Mouse (Mus musculus) spleen, adult 2 months (tissue): ENCODE measurements at regions not wholly inside any gene's neighbourhood (a gene's known extent, or its start where the extent isn't known, plus 50 kb on each side); places are given as distances from the start of the nearest gene placed in this dataset.

ENCODE experiments used
- DNase-seq, 2 experiments: peaks; one replicate each; pipeline versions ENCODE4 v3.0.0 to v3.0.0-alpha.2; 2012 to 2021; ENCODE audit warnings: low spot score in 2 of 2, low read depth in 1 of 2
- H3K27ac ChIP-seq: fragments of 200-500 bp; 2 replicates; pipeline ENCODE4 v1.5.1; 2012; ENCODE audit warnings: low read length, inconsistent platforms; ENCODE audit not compliant: insufficient read depth
- H3K27me3 ChIP-seq: fragments of 200-500 bp; 2 replicates; pipeline ENCODE4 v1.6.1; 2012; ENCODE audit warnings: mild to moderate bottlenecking, moderate library complexity, low read length, inconsistent platforms; ENCODE audit not compliant: control insufficient read depth, insufficient read depth
- H3K36me3 ChIP-seq: fragments of 200-500 bp; 2 replicates; pipeline ENCODE4 v1.6.1; 2012; ENCODE audit warnings: mild to moderate bottlenecking, low read length, inconsistent platforms; ENCODE audit not compliant: control insufficient read depth, insufficient read depth
- H3K4me1 ChIP-seq: fragments of 200-500 bp; 2 replicates; pipeline ENCODE4 v1.6.1; 2011; ENCODE audit warnings: inconsistent platforms; ENCODE audit not compliant: control insufficient read depth, insufficient read depth, insufficient read length
- H3K4me3 ChIP-seq: fragments of 200-500 bp; 2 replicates; pipeline ENCODE4 v1.5.1; 2011; ENCODE audit warnings: mild to moderate bottlenecking, inconsistent platforms; ENCODE audit not compliant: insufficient read depth, insufficient read length; ENCODE audit errors: extremely low read depth
- CTCF ChIP-seq: fragments of 200-500 bp; IDR thresholded peaks from 2 replicates; pipeline ENCODE4 v1.5.1; 2011; ENCODE audit warnings: mild to moderate bottlenecking, inconsistent platforms; ENCODE audit not compliant: insufficient read depth, insufficient read length, insufficient replicate concordance; ENCODE audit errors: extremely low read depth
- POLR2A ChIP-seq: fragments of 200-500 bp; IDR thresholded peaks from 2 replicates; pipeline ENCODE4 v1.6.1; 2011; ENCODE audit warnings: low read depth, low read length, inconsistent platforms
- WGBS: fragments of 180-500 bp; shearing (Covaris S2); methylation state at CpG from one replicate; pipeline ENCODE4 v1.1.7; 2018; 5-methylcytosine and 5-hydroxymethylcytosine counted together

DNA sequence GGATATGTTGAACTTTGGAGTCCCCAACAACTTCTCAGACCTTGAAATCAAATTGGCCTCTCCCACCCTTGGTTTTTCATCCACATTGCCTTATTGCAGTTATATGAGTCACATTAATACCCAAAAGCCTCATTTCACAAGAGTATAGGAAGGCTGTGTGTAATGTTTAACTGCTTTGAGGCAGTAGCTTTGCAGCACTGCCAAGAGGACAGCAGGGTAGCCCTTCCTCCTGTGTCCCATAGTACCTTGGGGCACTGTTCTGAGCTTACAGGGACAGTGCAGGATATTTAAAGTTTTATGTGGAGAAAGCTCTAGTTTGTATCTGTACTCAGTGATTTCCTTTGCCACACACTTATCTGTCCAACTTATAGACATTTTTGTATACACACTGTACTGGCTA, 374.4 kb downstream of the Plk2 start:
- no peak overlapping the region for H3K4me3 ChIP-seq
- TF ChIP-seq CTCF (no peak), POLR2A (no peak)
- no peaks in the 10 kb centered on the region for H3K27me3 ChIP-seq
- no peak for DNase-seq
- no peaks in the 10 kb centered on the region for H3K36me3 ChIP-seq
- no peak overlapping the region for H3K27ac ChIP-seq
- no peaks in the 10 kb centered on the region for H3K4me1 ChIP-seq

- Histone ChIP-seq H3K27me3 (no peaks in the 10 kb centered on the region), H3K27ac (no peak overlapping the region), H3K4me1 (no peaks in the 10 kb centered on the region), H3K36me3 (no peaks in the 10 kb centered on the region), H3K4me3 (no peak overlapping the region)
- TF ChIP-seq CTCF: no peak
- no peak for TF ChIP-seq POLR2A
- DNase-seq: no peak
Measured at GRCm38 (mm10) chr13:110775251-110775650, 380.4 kb downstream of the Plk2 start.

GRCm38 (mm10) chr13:110784162-110784785, 389.4 kb downstream of the Plk2 start:
- 87% methylated on average over 12 of the region's 12 CpGs for WGBS

GRCm38 (mm10) chr13:110784822-110785221, 390.0 kb downstream of the Plk2 start:
- H3K27ac ChIP-seq: no peak overlapping the region
- no peaks in the 10 kb centered on the region for H3K36me3 ChIP-seq
- no peaks in the 10 kb centered on the region for H3K27me3 ChIP-seq
- no peak overlapping the region for H3K4me3 ChIP-seq
- 97% methylated on average over 5 of the region's 5 CpGs for WGBS
- TF ChIP-seq CTCF (no peak), POLR2A (no peak)
- DNase-seq: no peak
- no peaks in the 10 kb centered on the region for H3K4me1 ChIP-seq

More at GRCm38 (mm10) chr13:110784162-110784785, 389.4 kb downstream of the Plk2 start:
- H3K4me1 ChIP-seq: no peaks in the 10 kb centered on the region
- H3K27ac ChIP-seq: no peak overlapping the region
- TF ChIP-seq POLR2A (no peak), CTCF (no peak)
- H3K36me3 ChIP-seq: no peaks in the 10 kb centered on the region
- H3K27me3 ChIP-seq: no peaks in the 10 kb centered on the region
- no peak for DNase-seq
- no peak overlapping the region for H3K4me3 ChIP-seq

GRCm38 (mm10) chr13:110798313-110798712, 403.5 kb downstream of the Plk2 start:
- H3K36me3 ChIP-seq: no peaks in the 10 kb centered on the region
- no peak for DNase-seq
- WGBS: 17% methylated on average over 7 of the region's 7 CpGs
- H3K27me3 ChIP-seq: no peaks in the 10 kb centered on the region
- H3K27ac ChIP-seq: no peak overlapping the region
- no peaks in the 10 kb centered on the region for H3K4me1 ChIP-seq
- no peak for TF ChIP-seq POLR2A
- TF ChIP-seq CTCF: no peak
- H3K4me3 ChIP-seq: no peak overlapping the region

DNA sequence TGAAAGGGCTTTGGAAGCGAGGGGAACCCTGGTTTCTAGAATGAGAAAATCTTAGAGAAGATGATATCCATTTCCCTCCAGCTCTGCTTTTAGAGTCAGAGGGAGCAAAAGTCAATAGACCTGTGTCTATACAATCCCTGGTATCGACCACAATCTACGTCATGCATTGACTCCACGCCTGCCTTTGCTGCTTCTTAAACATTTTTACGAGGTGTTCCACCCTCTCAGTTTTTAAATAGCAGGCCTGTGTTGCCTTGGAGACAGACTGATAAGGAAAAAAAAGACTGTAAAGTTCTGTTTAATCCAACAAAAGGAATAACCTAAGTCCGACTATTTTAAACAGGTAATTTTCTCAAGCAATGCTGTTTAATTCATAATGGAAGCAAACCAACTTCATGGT, 408.0 kb downstream of the Plk2 start:
- no peaks in the 10 kb centered on the region for H3K4me1 ChIP-seq
- no peaks in the 10 kb centered on the region for H3K27me3 ChIP-seq
- no peaks in the 10 kb centered on the region for H3K36me3 ChIP-seq
- H3K4me3 ChIP-seq: no peak overlapping the region
- WGBS: 93% methylated on average over 6 of the region's 6 CpGs
- DNase-seq: no peak
- no peak overlapping the region for H3K27ac ChIP-seq
- TF ChIP-seq POLR2A (no peak), CTCF (no peak)

GRCm38 (mm10) chr13:110812401-110812800, 417.6 kb downstream of the Plk2 start:
- no peak for TF ChIP-seq POLR2A
- no peak for TF ChIP-seq CTCF
- WGBS: 87% methylated on average over 6 of the region's 6 CpGs
- Histone ChIP-seq H3K36me3 (no peaks in the 10 kb centered on the region), H3K27ac (no peak overlapping the region), H3K27me3 (no peaks in the 10 kb centered on the region), H3K4me1 (no peaks in the 10 kb centered on the region), H3K4me3 (no peak overlapping the region)
- DNase-seq: no peak
